14 mouse cellular contexts compared by ENCODE assay signal in the genomic region with DNA sequence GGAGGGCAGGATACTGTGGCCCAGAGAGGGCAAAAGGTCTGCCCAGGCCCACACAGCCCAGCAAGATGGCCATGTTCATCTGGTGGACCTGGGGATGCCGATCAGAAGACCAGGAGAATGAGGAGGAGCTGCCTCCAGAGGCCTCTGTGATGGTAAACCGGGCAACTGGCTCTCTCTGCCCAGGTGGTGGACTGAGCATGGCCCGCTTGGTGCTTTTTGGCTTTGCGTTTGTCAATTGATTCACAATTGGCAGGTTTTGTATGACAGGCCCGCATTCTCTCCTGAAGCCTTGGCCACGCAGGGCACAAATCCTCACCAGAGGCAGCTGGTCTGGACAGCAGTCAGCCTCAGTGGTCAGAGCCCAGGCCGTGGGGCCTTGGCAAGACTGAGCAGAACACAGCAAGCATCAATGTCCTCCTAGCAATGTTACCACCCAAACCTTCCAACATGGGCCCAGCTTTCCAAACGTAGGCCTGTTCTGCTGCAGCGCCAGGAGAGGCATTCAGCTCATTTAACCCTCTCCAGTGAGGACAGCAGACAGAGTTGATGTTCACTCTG. TPM values are rescaled to one million over a fixed set of nuclear protein-coding genes. Genes with fewer than 3 reads are reported as not detected.
DNase-seq lines count a peak whose midpoint lies in the region; ATAC-seq and TF ChIP-seq lines count a peak whose summit lies in the region.
"Had no signal": no experiment of that assay in that cellular context is flagged by ENCODE, and none has a peak within 500 bp of the region (broad histone marks: within the 10 kb centered on the region; RNA-seq: fewer than 3 reads in every experiment).

No protein-coding gene starts in this region.

- peaks cover 58% of the 10 kb centered on the region for H3K4me1 ChIP-seq in forebrain, embryonic 10.5 days
- H3K4me1 ChIP-seq in forebrain, embryonic 11.5 days (replicated peaks; ENCODE audit: control insufficient read depth, insufficient read depth, low read length) = peaks cover 15% of the 10 kb centered on the region
- H3K4me1 ChIP-seq in embryonic facial prominence, embryonic 15.5 days = peaks cover 58% of the 10 kb centered on the region
- H3K4me1 ChIP-seq in midbrain, embryonic 13.5 days (replicated peaks) = peaks cover 35% of the 10 kb centered on the region
- peaks cover 9% of the 10 kb centered on the region for H3K4me1 ChIP-seq in liver, postnatal 0 days (ENCODE audit: insufficient read depth)

- peak overlapping the region; percentile 100 for H3K27ac ChIP-seq in forebrain, embryonic 10.5 days
- no peak overlapping the region for H3K27ac ChIP-seq in forebrain, embryonic 11.5 days (ENCODE audit: low read depth, low read length)
- 0 out of 2 replicates have a peak overlapping the region, but pooled peaks have one; percentile 95 for H3K27ac ChIP-seq in embryonic facial prominence, embryonic 15.5 days (replicated peaks)
- H3K27ac ChIP-seq in midbrain, embryonic 13.5 days = no peak overlapping the region
- no peak overlapping the region for H3K27ac ChIP-seq in liver, postnatal 0 days (ENCODE audit: low read depth)

- no peak overlapping the region for H3K9ac ChIP-seq in forebrain, embryonic 11.5 days (ENCODE audit: low read length)
- H3K9ac ChIP-seq in embryonic facial prominence, embryonic 15.5 days = no peak overlapping the region
- 0 out of 2 replicates have a peak overlapping the region, but pooled peaks have one; percentile 99 for H3K9ac ChIP-seq in midbrain, embryonic 13.5 days (replicated peaks)
- no peak overlapping the region for H3K9ac ChIP-seq in liver, postnatal 0 days (replicated peaks)

- no peak for TF ChIP-seq CTCF in liver, postnatal 0 days (IDR thresholded peaks at IDR 0.05; ENCODE audit: low read depth)

- no peak for DNase-seq in forebrain, embryonic 10.5 days (ENCODE audit: extremely low spot score, low spot score)
- DNase-seq in forebrain, embryonic 11.5 days (ENCODE audit: low spot score) = no peak
- DNase-seq in layer of hippocampus, postnatal 10 days (ENCODE audit: low spot score in 2 of 2) = peak; percentile 34 to 41
- no peak for DNase-seq in layer of hippocampus, postnatal 36 days
- no peak for DNase-seq in liver, postnatal 0 days
- DNase-seq in kidney, postnatal 36 days = no peak
- DNase-seq: B cell, adult 2 months; gastrocnemius, postnatal 10 days; kidney, postnatal 14 days; lung, adult 2 months; thymus, postnatal 36 days had no signal

- no peak for ATAC-seq in forebrain, embryonic 11.5 days (replicated peaks; ENCODE audit: low FRiP score)
- no peak for ATAC-seq in embryonic facial prominence, embryonic 15.5 days (ENCODE audit: insufficient number of reproducible peaks, low FRiP score, low TSS enrichment, low read depth)
- ATAC-seq in midbrain, embryonic 13.5 days = no peak
- ATAC-seq in liver, postnatal 0 days = no peak

- 0 out of 2 replicates have a peak, but pooled peaks cover 7% of the 10 kb centered on the region for H3K27me3 ChIP-seq in forebrain, embryonic 10.5 days (ENCODE audit: poor library complexity, severe bottlenecking)
- H3K27me3 ChIP-seq in forebrain, embryonic 11.5 days (ENCODE audit: control insufficient read depth, insufficient read depth, low read length) = no peaks in the 10 kb centered on the region
- no peaks in the 10 kb centered on the region for H3K27me3 ChIP-seq in embryonic facial prominence, embryonic 15.5 days
- H3K27me3 ChIP-seq in midbrain, embryonic 13.5 days = no peaks in the 10 kb centered on the region
- H3K27me3 ChIP-seq in liver, postnatal 0 days (ENCODE audit: insufficient read depth, low read length) = no peaks in the 10 kb centered on the region
- H3K27me3 ChIP-seq: embryonic facial prominence, embryonic 12.5 days had no signal

- H3K4me3 ChIP-seq in forebrain, embryonic 10.5 days = no peak overlapping the region
- H3K4me3 ChIP-seq in forebrain, embryonic 11.5 days (ENCODE audit: low read depth, low read length) = no peak overlapping the region
- no peak overlapping the region for H3K4me3 ChIP-seq in embryonic facial prominence, embryonic 15.5 days (replicated peaks)
- no peak overlapping the region for H3K4me3 ChIP-seq in midbrain, embryonic 13.5 days (replicated peaks)
- H3K4me3 ChIP-seq in liver, postnatal 0 days (ENCODE audit: low read depth, low read length) = no peak overlapping the region

- TF ChIP-seq EP300 in liver, postnatal 0 days (IDR thresholded peaks at IDR 0.05; ENCODE audit: low read depth) = no peak

- H3K36me3 ChIP-seq in forebrain, embryonic 10.5 days (replicated peaks) = peaks cover 18% of the 10 kb centered on the region
- H3K36me3 ChIP-seq in forebrain, embryonic 11.5 days (ENCODE audit: control insufficient read depth, insufficient read depth, low read length) = peaks cover 5% of the 10 kb centered on the region; the same call in 1 of the 2 replicates
- peaks cover 6% of the 10 kb centered on the region; the same call in 1 of the 2 replicates for H3K36me3 ChIP-seq in embryonic facial prominence, embryonic 15.5 days
- peaks cover 9% of the 10 kb centered on the region for H3K36me3 ChIP-seq in midbrain, embryonic 13.5 days
- no peaks in the 10 kb centered on the region for H3K36me3 ChIP-seq in liver, postnatal 0 days (replicated peaks; ENCODE audit: insufficient read depth, low read length)

- H3K9me3 ChIP-seq in forebrain, embryonic 10.5 days = no peaks in the 10 kb centered on the region
- H3K9me3 ChIP-seq in forebrain, embryonic 11.5 days (ENCODE audit: control insufficient read depth, low read length) = no peaks in the 10 kb centered on the region
- no peaks in the 10 kb centered on the region for H3K9me3 ChIP-seq in embryonic facial prominence, embryonic 15.5 days (replicated peaks)
- no peaks in the 10 kb centered on the region for H3K9me3 ChIP-seq in midbrain, embryonic 13.5 days
- no peaks in the 10 kb centered on the region for H3K9me3 ChIP-seq in liver, postnatal 0 days (ENCODE audit: low read length)
- H3K9me3 ChIP-seq: embryonic facial prominence, embryonic 12.5 days had no signal

- 80% methylated on average over 9 of the region's 9 CpGs for WGBS in forebrain, embryonic 10.5 days
- 78% methylated on average over 9 of the region's 9 CpGs for WGBS in forebrain, embryonic 11.5 days
- 79% methylated on average over 9 of the region's 9 CpGs for WGBS in embryonic facial prominence, embryonic 15.5 days
- 79% methylated on average over 9 of the region's 9 CpGs for WGBS in midbrain, embryonic 13.5 days
- WGBS in liver, postnatal 0 days (ENCODE audit: insufficient replicate concordance) = 74% methylated on average over 9 of the region's 9 CpGs

- no peak overlapping the region for H3K4me2 ChIP-seq in forebrain, embryonic 11.5 days (ENCODE audit: low read depth, low read length, severe bottlenecking)
- H3K4me2 ChIP-seq in embryonic facial prominence, embryonic 15.5 days (replicated peaks) = no peak overlapping the region
- H3K4me2 ChIP-seq in midbrain, embryonic 13.5 days (replicated peaks) = peak overlapping the region; percentile 99; the same call in 1 of the 2 replicates
- no peak overlapping the region for H3K4me2 ChIP-seq in liver, postnatal 0 days (ENCODE audit: low read depth, low read length)

RNA-seq across cellular contexts. Expression of a gene that starts 12.3 kb away (rescaled TPM):
- 117 and 123 TPM in 2 replicates for polyA plus RNA-seq in forebrain, embryonic 10.5 days (2016; fragmentation: Nextera tagmentation; extraction: Ambion mirVana)
- 209 and 213 TPM in 2 replicates for polyA plus RNA-seq in forebrain, embryonic 11.5 days (2014; fragmentation: Nextera tagmentation; extraction: Ambion mirVana)
- 100 to 1,000 TPM; 172 to 178 TPM for total RNA-seq in layer of hippocampus, postnatal 10 days (2021)
- total RNA-seq in layer of hippocampus, postnatal 36 days (2021) = 100 to 1,000 TPM; 111 to 120 TPM
- 113 and 117 TPM in 2 replicates for polyA plus RNA-seq in embryonic facial prominence, embryonic 15.5 days (2015; fragmentation: Nextera tagmentation; extraction: Ambion mirVana)
- polyA plus RNA-seq in midbrain, embryonic 13.5 days (2015; fragmentation: Nextera tagmentation; extraction: Ambion mirVana) = 233 and 269 TPM in 2 replicates
- 7.5 and 8.9 TPM in 2 replicates for polyA plus RNA-seq in liver, postnatal 0 days (2015; fragmentation: Nextera tagmentation; extraction: Ambion mirVana)

RNA-seq across cellular contexts. Expression of a gene that starts 39.7 kb away (rescaled TPM):
- 50.0 and 56.1 TPM in 2 replicates for polyA plus RNA-seq in forebrain, embryonic 10.5 days (2016; fragmentation: Nextera tagmentation; extraction: Ambion mirVana)
- 52.3 and 55.2 TPM in 2 replicates for polyA plus RNA-seq in forebrain, embryonic 11.5 days (2014; fragmentation: Nextera tagmentation; extraction: Ambion mirVana)
- 10 to 100 TPM; 46.1 to 48.1 TPM for total RNA-seq in layer of hippocampus, postnatal 10 days (2021)
- total RNA-seq in layer of hippocampus, postnatal 36 days (2021) = 10 to 100 TPM; 50.5 to 51.0 TPM
- 87.4 and 92.8 TPM in 2 replicates for polyA plus RNA-seq in embryonic facial prominence, embryonic 15.5 days (2015; fragmentation: Nextera tagmentation; extraction: Ambion mirVana)
- 32.8 and 35.0 TPM in 2 replicates for polyA plus RNA-seq in midbrain, embryonic 13.5 days (2015; fragmentation: Nextera tagmentation; extraction: Ambion mirVana)
- 6.6 and 8.4 TPM in 2 replicates for polyA plus RNA-seq in liver, postnatal 0 days (2015; fragmentation: Nextera tagmentation; extraction: Ambion mirVana)

Comparison
In these comparisons a context has a peak if more than half of its experiments do, and no peak if none do; other contexts are left out.
1. DNase-seq: peak in layer of hippocampus, postnatal 10 days (2 of 2); none in forebrain, embryonic 10.5 days (single experiment), forebrain, embryonic 11.5 days (single experiment), layer of hippocampus, postnatal 36 days (0 of 2), liver, postnatal 0 days (single experiment) and kidney, postnatal 36 days (0 of 2).
2. H3K27ac ChIP-seq: peak in forebrain, embryonic 10.5 days (single experiment) and embryonic facial prominence, embryonic 15.5 days (single experiment); none in forebrain, embryonic 11.5 days (single experiment), midbrain, embryonic 13.5 days (single experiment) and liver, postnatal 0 days (single experiment).
3. RNA of a gene that starts 12.3 kb away (polyA plus RNA-seq): 233 to 269 TPM in midbrain, embryonic 13.5 days, 209 to 213 TPM in forebrain, embryonic 11.5 days, 117 to 123 TPM in forebrain, embryonic 10.5 days and 113 to 117 TPM in embryonic facial prominence, embryonic 15.5 days; 7.5 to 8.9 TPM in liver, postnatal 0 days; every median in the first group is over 10 times any median in the second.